Mouse (Mus musculus) limb, embryonic 12.5 days (tissue): ENCODE measurements around the gene Trpv3. TPM values are rescaled to one million over a fixed set of nuclear protein-coding genes. Genes with fewer than 3 reads are reported as not detected.
"Not testable (repeated sequence)": the region's sequence is repeated elsewhere in the genome, so short reads cannot be mapped to it uniquely, and the experiment has no call there.

Source experiments
- ATAC-seq: fragments of 200-750 bp; cut with Nextera tagmentation; 2 replicates; pipeline ENCODE4 v1.8.0; 2017; ENCODE audit warnings: low read depth, moderate TSS enrichment; ENCODE audit not compliant: insufficient number of reproducible peaks, insufficient read depth, low FRiP score, low TSS enrichment
- H3K27ac ChIP-seq: fragments of 300-500 bp; sonication (generic); 2 replicates; pipeline ENCODE4 v1.5.1; 2016; ENCODE audit warnings: mild to moderate bottlenecking, moderate library complexity
- H3K27me3 ChIP-seq: fragments of 300-500 bp; sonication (generic); 2 replicates; pipeline ENCODE4 v1.6.1; 2016; ENCODE audit warnings: mild to moderate bottlenecking, moderate library complexity
- H3K36me3 ChIP-seq: fragments of 300-500 bp; sonication (generic); 2 replicates; pipeline ENCODE4 v1.6.1; 2016; ENCODE audit warnings: mild to moderate bottlenecking, moderate library complexity
- H3K4me1 ChIP-seq: fragments of 300-500 bp; sonication (generic); replicated peaks from 2 replicates; pipeline ENCODE4 v1.6.1; 2016
- H3K4me2 ChIP-seq: fragments of 300-500 bp; sonication (generic); 2 replicates; pipeline ENCODE4 v1.6.1; 2016; ENCODE audit warnings: mild to moderate bottlenecking, moderate library complexity
- H3K4me3 ChIP-seq: fragments of 300-500 bp; sonication (generic); replicated peaks from 2 replicates; pipeline ENCODE4 v1.5.1; 2016; ENCODE audit warnings: mild to moderate bottlenecking
- H3K9ac ChIP-seq: fragments of 300-500 bp; sonication (generic); replicated peaks from 2 replicates; pipeline ENCODE4 v1.6.1; 2016; ENCODE audit warnings: mild to moderate bottlenecking, moderate library complexity
- H3K9me3 ChIP-seq: fragments of 300-500 bp; sonication (generic); 2 replicates; pipeline ENCODE4 v1.6.1; 2016; ENCODE audit warnings: mild to moderate bottlenecking, moderate library complexity
- WGBS: fragments of 180-500 bp; shearing (Covaris S2); methylation state at CpG from one replicate; pipeline ENCODE4 v1.1.7; 2016; 5-methylcytosine and 5-hydroxymethylcytosine counted together
- polyA plus RNA-seq: library from polyadenylated mRNA; unstranded; fragments of >200 nt; fragmentation: Nextera tagmentation; extraction: Ambion mirVana; gene quantifications from 2 replicates; pipeline ENCODE4 v1.2.1, GENCODE M21; 2016

Gene Trpv3
- polyA plus RNA-seq, 1 experiment from 2014 or later: 0.11 TPM

GRCm38 (mm10) chr11:73289621-73290020 lies 22.4 kb downstream of the Trpv3 start:
- Histone ChIP-seq H3K9ac (no peak overlapping the region), H3K27ac (no peak overlapping the region), H3K4me2 (no peak overlapping the region), H3K27me3 (no peaks in the 10 kb centered on the region), H3K4me3 (no peak overlapping the region), H3K4me1 (0 out of 2 replicates have a peak, but pooled peaks cover 2% of the 10 kb centered on the region), H3K9me3 (no peaks in the 10 kb centered on the region), H3K36me3 (no peaks in the 10 kb centered on the region)
- WGBS: 72% methylated on average over 1 of the region's 1 CpGs
- no peak for ATAC-seq

GRCm38 (mm10) chr11:73303123-73303522 lies 35.9 kb downstream of the Trpv3 start:
- Histone ChIP-seq H3K27me3 (no peaks in the 10 kb centered on the region), H3K9ac (no peak overlapping the region), H3K9me3 (no peaks in the 10 kb centered on the region), H3K36me3 (no peaks in the 10 kb centered on the region), H3K4me1 (no peaks in the 10 kb centered on the region), H3K4me3 (no peak overlapping the region), H3K27ac (no peak overlapping the region), H3K4me2 (no peak overlapping the region)
- WGBS: 64% methylated on average over 2 of the region's 2 CpGs
- ATAC-seq: no peak

- Histone ChIP-seq H3K27ac (no peak overlapping the region), H3K4me3 (no peak overlapping the region), H3K36me3 (no peaks in the 10 kb centered on the region), H3K9ac (no peak overlapping the region), H3K27me3 (no peaks in the 10 kb centered on the region), H3K4me1 (no peaks in the 10 kb centered on the region), H3K9me3 (no peaks in the 10 kb centered on the region), H3K4me2 (no peak overlapping the region)
- 39% methylated on average over 3 of the region's 3 CpGs for WGBS
- ATAC-seq: no peak
Measured at GRCm38 (mm10) chr11:73315961-73316360, 48.8 kb downstream of the Trpv3 start.

GRCm38 (mm10) chr11:73318581-73318980 lies 51.4 kb downstream of the Trpv3 start:
- H3K36me3 ChIP-seq, H3K4me3 ChIP-seq, H3K4me2 ChIP-seq, H3K27ac ChIP-seq, H3K9ac ChIP-seq, H3K27me3 ChIP-seq, H3K4me1 ChIP-seq, H3K9me3 ChIP-seq, ATAC-seq: not testable (repeated sequence)
- WGBS: 87% methylated on average over 2 of the region's 2 CpGs

- ATAC-seq, H3K4me2 ChIP-seq, H3K36me3 ChIP-seq, H3K9me3 ChIP-seq, H3K27ac ChIP-seq, H3K27me3 ChIP-seq, H3K4me3 ChIP-seq, H3K4me1 ChIP-seq, H3K9ac ChIP-seq: not testable (repeated sequence)
- WGBS: 91% methylated on average over 13 of the region's 13 CpGs
Measured at GRCm38 (mm10) chr11:73321064-73321463, 53.9 kb downstream of the Trpv3 start.

GRCm38 (mm10) chr11:73323906-73324830 lies 57.0 kb downstream of the Trpv3 start:
- no peak overlapping the region for H3K9ac ChIP-seq
- no peak for ATAC-seq
- H3K36me3 ChIP-seq: no peaks in the 10 kb centered on the region
- H3K9me3 ChIP-seq: no peaks in the 10 kb centered on the region
- WGBS: 70% methylated on average over 9 of the region's 9 CpGs
- H3K27ac ChIP-seq: no peak overlapping the region
- H3K27me3 ChIP-seq: no peaks in the 10 kb centered on the region
- no peaks in the 10 kb centered on the region for H3K4me1 ChIP-seq
- H3K4me3 ChIP-seq: no peak overlapping the region
- H3K4me2 ChIP-seq: no peak overlapping the region

- Histone ChIP-seq H3K4me3 (no peak overlapping the region), H3K4me1 (no peaks in the 10 kb centered on the region), H3K36me3 (no peaks in the 10 kb centered on the region), H3K4me2 (peak overlapping the region; percentile 35), H3K27ac (no peak overlapping the region), H3K9me3 (no peaks in the 10 kb centered on the region), H3K9ac (no peak overlapping the region), H3K27me3 (no peaks in the 10 kb centered on the region)
- no peak for ATAC-seq
- WGBS: 31% methylated on average over 12 of the region's 12 CpGs
Measured at GRCm38 (mm10) chr11:73326485-73326886, 59.3 kb downstream of the Trpv3 start.

GRCm38 (mm10) chr11:73327361-73327760 lies 60.2 kb downstream of the Trpv3 start:
- WGBS: 73% methylated on average over 4 of the region's 4 CpGs
- no peak overlapping the region for H3K27ac ChIP-seq

GRCm38 (mm10) chr11:73329442-73329841 lies 62.3 kb downstream of the Trpv3 start, which contains the start of the genes Aspa, Gm49340 and Spata22:
Gene Aspa, minus strand, starts transcription at chr11:73329596.
Gene Gm49340, plus strand, starts transcription at chr11:73329741.
Gene Spata22, plus strand, starts transcription at chr11:73329741.
- WGBS: 79% methylated on average over 27 of the region's 27 CpGs
- no peaks in the 10 kb centered on the region for H3K4me1 ChIP-seq
- H3K27me3 ChIP-seq: no peaks in the 10 kb centered on the region
- no peaks in the 10 kb centered on the region for H3K36me3 ChIP-seq
- no peak within 1 kb of the TSS for H3K9ac ChIP-seq
- H3K27ac ChIP-seq: no peak within 1 kb of the TSS
- no peak within 1 kb of the TSS for H3K4me2 ChIP-seq
- no peak for ATAC-seq
- H3K9me3 ChIP-seq: no peaks in the 10 kb centered on the region
- no peak within 1 kb of the TSS for H3K4me3 ChIP-seq

More at GRCm38 (mm10) chr11:73327361-73327760, 60.2 kb downstream of the Trpv3 start:
- Histone ChIP-seq H3K4me3 (no peak overlapping the region), H3K27me3 (no peaks in the 10 kb centered on the region), H3K9ac (no peak overlapping the region), H3K36me3 (no peaks in the 10 kb centered on the region), H3K9me3 (no peaks in the 10 kb centered on the region), H3K4me2 (no peak overlapping the region), H3K4me1 (no peaks in the 10 kb centered on the region)
- no peak for ATAC-seq

- Histone ChIP-seq H3K4me1 (no peaks in the 10 kb centered on the region), H3K4me2 (no peak overlapping the region), H3K27ac (no peak overlapping the region), H3K9ac (no peak overlapping the region), H3K27me3 (no peaks in the 10 kb centered on the region), H3K4me3 (no peak overlapping the region), H3K36me3 (no peaks in the 10 kb centered on the region), H3K9me3 (no peaks in the 10 kb centered on the region)
- no peak for ATAC-seq
- WGBS: 72% methylated on average over 2 of the region's 2 CpGs
Measured at GRCm38 (mm10) chr11:73333357-73333756, 66.2 kb downstream of the Trpv3 start.

- H3K4me3 ChIP-seq: no peak overlapping the region
- no peaks in the 10 kb centered on the region for H3K4me1 ChIP-seq
- ATAC-seq: no peak
- H3K9ac ChIP-seq: no peak overlapping the region
- WGBS: 73% methylated on average over 4 of the region's 4 CpGs
- H3K36me3 ChIP-seq: no peaks in the 10 kb centered on the region
- no peak overlapping the region for H3K27ac ChIP-seq
- H3K27me3 ChIP-seq: no peaks in the 10 kb centered on the region
- no peaks in the 10 kb centered on the region for H3K9me3 ChIP-seq
- no peak overlapping the region for H3K4me2 ChIP-seq
Measured at GRCm38 (mm10) chr11:73336919-73337318, 69.7 kb downstream of the Trpv3 start.
